Mouse (Mus musculus): ENCODE measurements around the gene Lig1.

Lig1 gene
- long read RNA-seq, experiment 1, partial matches to known transcripts = 3 of 3 reads
- long read RNA-seq, experiment 1, other reads (novel, unspliced or antisense) = 0 of 3 reads
- long read RNA-seq, experiment 2, partial matches to known transcripts = 3 of 4 reads
- long read RNA-seq, experiment 2, other reads (novel, unspliced or antisense) = 1 of 4 reads

DNA sequence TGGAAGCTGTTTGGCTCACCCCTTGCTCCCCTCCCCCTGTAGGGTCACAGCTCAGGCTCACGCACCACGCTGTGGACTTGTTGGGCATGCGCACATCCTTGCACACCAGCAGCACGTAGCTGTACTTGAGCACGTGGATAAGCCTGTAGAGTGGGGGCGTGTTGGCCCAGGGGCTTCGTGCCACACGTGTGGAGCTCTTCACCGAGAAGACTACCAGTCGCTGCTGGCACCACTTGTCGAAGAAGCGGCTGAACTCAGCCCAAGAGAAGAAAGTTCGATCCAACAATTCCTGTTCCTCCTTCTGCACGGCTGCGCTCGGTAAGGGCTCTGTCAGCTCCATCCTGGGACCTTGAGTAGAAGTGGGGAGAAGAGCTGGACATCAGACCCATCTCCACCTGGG lies at the start of gene Lig1:
Lig1 (plus strand) TSS at position 203 of the 400 bp plus-strand sequence.
- intact Hi-C loops (cut with DNase I) = loop anchor here (10.0 kb wide), 1 partner anchor 352 kb away; the partner anchor contains the start of genes Rnf225 and Rps5

DNA sequence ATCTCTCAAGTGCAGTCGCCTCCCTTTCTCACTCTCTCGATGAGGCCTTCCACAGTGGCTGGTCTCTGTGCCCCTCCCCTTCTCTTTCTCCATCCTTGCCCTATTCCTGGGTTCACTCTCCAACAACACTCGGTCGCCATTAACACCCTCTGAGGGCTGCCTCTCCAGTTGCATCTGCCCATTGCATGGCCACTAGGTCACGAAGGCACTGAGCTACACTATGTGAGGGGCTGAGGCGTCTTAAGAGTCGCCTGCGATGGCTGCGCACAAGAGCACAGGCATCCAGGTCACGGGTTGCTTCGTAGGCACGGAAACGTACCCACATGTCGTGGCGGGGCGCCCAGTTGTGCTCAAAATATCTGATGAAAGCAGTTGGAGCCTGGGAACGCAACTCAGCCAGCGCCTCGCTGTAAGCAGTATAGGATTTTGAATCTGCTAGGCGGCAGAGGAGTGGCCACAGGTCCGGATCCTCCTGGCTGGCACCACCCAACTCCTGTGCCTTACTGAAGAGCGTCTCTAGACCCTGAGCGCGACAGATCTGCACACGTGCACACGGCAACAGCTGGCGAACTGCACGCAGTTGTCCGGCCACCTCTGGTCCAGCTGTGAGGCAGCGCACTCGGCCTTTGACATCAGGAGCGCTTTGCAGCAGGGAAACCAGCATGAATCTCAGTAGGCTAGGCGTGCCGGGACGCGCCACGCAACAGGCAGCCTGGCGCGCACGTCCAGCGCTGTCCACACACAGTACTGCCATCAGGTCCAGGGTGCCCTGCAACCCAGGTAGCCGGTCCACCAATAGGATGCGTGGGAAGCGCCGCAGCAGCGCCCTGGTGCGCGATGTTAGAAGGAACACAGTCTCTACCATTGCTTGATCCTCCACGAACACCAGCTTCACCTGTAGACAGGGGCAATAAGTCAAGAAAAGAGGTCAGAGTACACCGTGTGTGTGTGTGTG lies 16.1 kb upstream of the Lig1 start:
- intact Hi-C loops (cut with DNase I) = no loop called here

DNA sequence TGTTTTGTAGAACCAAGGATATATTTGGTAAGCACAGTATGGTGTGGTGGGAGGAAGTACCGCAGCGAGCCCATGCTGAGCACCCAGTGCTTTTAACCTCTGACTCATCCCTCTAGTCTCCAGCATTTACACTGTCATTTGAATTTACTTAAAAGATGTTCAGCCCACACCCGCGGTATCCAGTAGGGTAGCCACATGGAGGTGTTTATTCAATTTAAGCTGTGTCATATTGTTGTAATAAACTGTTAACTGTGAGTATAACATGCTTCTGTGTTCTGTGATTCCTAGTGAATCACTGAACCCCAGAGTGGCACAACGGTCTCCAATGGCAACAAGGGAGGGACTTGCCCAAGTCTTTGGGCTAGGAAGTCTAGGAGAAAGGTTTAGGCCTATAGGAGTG lies 13.2 kb upstream of the Lig1 start:
- intact Hi-C loops (cut with DNase I) = no loop called here

DNA sequence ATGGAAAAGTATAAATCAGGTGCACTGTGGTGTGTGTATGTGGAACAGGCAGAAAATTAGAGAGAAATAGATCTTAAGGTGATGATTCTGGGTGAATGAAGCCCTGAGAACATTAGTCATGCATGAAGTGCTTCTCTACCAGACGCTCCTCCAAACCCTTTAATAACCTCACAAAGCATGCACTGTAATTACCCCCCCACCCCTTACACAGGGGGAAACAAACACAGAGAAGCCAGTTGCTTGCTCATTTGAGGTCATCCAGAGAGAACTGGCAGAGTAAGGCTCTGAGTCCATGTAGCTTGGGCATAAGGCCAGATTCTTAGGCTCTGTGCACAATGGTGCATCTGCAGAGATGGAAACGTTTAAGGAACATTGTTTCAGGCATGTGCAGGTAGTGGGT lies 12.7 kb upstream of the Lig1 start:
- intact Hi-C loops (cut with DNase I) = no loop called here

DNA sequence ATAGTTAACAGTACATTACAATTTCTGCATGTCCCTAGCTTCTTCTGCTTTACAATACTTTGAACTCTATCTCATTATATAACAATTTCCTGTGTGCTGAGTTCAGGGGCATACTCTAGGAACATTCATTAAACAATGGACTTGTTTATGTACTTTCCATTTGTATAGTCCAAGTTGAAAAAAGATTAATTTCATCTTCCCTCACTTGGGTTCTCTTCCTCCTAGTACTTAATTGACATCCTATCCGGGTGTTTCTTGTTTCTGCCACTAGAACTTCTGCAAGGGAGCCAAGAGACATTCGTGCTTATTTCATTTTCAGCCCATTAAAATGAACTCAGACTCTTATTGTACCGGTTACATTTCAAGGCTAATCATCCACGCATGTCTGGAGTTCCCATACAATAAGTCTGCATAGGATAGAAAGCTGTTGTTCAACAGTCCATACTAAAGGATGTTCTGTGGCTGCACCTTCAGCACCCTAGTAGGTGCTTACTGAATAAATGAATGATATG lies 8.3 kb upstream of the Lig1 start:
- intact Hi-C loops (cut with DNase I) = no loop called here

DNA sequence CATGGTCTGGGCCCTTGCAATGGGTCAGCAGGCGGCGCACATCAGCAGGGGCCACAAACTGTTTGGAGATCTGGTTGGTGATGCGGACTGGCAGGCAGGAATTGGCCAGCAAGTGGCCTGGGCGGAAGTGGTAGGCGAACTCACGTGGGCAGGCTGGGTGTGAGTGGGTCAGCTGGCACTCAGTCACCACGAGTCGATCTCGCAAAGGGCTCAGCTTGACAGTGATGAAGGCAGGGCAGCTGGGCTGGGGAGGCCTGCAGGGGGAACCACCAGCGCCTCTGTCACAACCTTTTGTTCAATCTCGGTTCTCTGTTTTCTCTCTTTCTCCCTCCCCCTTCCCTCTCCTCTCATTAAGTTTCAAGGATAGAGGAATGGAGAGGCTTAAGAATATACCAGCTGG lies 7.7 kb upstream of the Lig1 start:
- intact Hi-C loops (cut with DNase I) = no loop called here

DNA sequence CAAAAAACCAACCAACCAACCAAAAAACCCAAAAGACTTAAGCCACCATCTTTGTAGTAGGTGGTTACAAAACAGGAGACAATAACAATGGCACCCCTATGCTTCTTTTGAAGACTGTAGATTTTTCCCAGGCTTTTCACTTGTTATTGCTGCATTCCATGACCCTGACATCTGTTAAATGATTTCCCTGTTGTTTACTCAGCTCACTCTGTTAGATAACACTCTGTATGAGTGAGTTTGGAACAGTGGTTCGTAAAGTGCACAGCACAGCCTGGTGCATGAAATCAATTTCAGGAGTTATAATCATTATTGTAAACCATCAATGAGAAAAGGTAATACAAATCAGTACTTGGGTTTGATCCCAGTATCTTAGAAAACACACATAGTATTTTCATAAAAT lies 5.4 kb upstream of the Lig1 start:
- intact Hi-C loops (cut with DNase I) = loop anchor here (10.0 kb wide), 1 partner anchor 347 kb away; the partner anchor contains the start of genes Rnf225 and Rps5

DNA sequence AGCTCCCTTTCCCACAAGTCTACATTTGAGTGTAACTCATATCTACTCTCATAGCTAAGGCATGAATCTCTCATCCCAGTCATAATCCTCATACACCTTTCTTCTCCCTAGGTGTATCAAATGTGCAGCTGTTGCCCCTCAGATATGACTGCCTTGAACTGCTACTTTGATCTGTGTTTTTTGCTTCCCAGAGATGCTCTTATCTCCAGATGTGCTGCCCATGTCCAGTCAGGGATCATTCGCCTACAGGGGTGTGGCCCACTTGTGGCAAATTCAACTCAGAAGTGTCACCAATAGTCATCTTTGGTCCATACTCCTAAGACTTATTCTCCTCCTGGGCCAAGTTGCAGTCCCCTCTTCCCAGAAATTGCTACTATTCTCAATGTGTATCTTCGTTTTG lies 750 bp downstream of the Lig1 start:
- intact Hi-C loops (cut with DNase I) = loop anchor here (10.0 kb wide), 1 partner anchor 353 kb away; the partner anchor contains the start of genes Rnf225 and Rps5

DNA sequence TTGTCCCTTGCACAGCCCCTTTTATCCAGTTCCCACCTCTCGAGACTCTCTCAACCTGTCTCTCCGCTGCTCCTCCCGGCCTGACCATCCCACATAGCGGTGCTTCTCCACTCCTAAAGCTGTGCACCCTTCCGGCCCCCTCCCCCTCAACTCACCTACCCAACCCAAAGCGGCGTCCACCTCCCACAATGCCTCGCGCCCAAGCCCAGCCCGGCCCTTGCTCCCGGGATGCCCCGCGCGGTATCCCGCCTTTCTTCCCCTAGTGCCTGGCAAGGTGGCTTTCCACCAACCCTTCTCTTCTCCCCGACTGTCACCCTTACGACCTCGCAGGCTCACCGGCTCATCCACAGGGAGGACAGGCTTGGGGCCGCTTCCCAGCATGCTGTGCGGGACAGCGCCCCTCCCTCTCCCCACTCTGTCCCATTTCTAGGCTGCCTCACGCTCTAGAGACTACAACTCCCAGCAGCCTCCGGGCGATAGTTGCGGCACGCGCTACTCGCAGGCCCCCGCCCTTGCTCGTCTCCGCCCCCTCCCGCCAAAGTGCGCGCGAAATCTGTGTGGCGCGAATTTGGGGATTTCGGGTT lies 1.3 kb downstream of the Lig1 start, which contains the start of gene Zswim9:
Zswim9 (minus strand) TSS at position 414 of the 584 bp plus-strand sequence.
- intact Hi-C loops (cut with DNase I) = loop anchor here (10.0 kb wide), 1 partner anchor 354 kb away; the partner anchor contains the start of genes Rnf225 and Rps5

DNA sequence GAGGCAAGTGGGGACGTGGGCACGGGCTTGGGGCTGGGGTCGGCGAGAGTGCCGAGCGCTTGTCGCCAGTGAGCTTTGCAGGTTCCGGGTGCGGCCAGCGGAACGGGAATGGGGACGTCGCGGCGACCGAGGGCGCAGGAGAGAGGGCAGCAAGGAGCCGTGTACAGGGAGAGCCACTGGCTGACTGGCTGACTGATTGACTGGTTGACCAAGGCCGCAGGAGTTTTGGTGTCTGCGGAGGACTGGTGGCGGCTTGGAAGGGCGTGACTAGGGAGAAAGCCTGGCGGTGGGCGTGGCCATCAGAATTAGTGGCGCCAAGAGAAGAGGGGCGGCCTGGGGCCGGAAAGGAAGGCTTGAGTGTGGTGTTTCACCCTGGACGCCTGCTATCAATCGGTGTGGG lies 1.9 kb downstream of the Lig1 start:
- intact Hi-C loops (cut with DNase I) = loop anchor here (10.0 kb wide), 1 partner anchor 354 kb away; the partner anchor contains the start of genes Rnf225 and Rps5

DNA sequence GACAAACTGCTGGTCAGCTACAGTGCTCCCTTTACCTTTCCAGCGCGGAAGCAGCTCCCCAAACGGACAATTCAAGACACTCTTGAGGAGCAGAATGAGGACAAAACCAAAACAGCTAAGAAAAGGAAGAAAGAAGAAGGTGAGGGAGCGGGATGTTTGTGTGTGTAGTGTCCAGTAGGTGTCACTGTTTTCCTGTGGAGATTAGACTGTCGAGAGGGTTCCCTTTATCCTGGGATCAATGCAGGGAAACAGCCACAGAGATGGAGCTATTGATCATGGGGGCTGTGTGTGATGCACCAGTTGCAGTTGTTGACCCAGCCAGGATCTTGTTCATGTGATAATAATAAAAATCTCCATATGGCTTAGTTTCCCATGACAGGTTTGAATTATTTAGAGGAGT lies 11.5 kb downstream of the Lig1 start:
- intact Hi-C loops (cut with DNase I) = loop anchor here (1.0 to 5.0 kb wide), 3 partner anchors 223 to 1034 kb away; no protein-coding TSS in a partner anchor

DNA sequence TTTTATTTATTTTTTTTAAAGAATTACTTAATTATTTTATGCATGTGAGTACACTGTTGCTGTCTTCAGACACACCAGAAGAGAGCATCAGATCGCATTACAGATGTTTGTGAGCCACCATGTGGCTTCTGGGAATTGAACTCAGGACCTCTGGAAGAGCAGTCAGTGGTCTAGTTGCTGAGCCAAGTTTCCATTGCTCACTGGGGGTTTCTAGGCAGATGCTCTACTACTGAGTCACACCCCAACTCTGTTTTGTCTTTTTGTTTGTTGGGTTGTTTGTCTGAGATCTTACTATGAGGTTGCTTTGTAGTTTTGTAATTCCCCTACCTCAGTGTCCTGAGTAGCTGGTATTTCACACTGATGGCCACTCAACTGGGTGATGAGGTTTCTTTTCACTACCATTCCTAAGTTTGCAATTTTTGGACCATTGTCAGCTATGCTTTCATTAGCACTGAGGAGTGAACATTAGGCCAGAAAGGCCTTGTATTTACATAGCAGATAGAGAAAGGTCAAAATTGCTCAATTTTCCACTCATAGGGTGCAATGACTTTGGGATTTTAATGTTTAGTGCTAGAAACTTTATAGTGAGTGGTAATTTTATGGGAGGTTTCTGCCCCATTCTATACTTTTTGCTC lies 13.1 kb downstream of the Lig1 start:
- intact Hi-C loops (cut with DNase I) = no loop called here

DNA sequence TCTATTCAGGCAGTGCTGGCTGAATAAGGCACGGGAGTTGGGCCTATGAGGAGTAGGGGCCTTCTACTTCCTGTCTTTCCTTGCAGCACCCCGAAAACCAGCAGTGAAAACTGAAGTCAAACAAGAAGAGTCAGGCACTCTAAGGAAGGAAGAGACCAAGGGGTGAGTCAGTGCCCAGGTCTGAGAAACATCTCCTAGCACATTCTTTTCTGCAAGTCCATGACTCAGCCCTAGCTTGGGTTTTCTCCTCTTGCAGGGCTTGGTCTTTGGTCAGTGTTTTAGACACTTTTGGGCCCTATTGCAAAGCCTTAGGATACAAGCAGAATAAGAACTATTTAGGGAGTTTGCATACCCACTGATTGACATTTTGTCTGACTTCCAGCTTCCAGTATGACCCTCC lies 14.3 kb downstream of the Lig1 start:
- intact Hi-C loops (cut with DNase I) = no loop called here

DNA sequence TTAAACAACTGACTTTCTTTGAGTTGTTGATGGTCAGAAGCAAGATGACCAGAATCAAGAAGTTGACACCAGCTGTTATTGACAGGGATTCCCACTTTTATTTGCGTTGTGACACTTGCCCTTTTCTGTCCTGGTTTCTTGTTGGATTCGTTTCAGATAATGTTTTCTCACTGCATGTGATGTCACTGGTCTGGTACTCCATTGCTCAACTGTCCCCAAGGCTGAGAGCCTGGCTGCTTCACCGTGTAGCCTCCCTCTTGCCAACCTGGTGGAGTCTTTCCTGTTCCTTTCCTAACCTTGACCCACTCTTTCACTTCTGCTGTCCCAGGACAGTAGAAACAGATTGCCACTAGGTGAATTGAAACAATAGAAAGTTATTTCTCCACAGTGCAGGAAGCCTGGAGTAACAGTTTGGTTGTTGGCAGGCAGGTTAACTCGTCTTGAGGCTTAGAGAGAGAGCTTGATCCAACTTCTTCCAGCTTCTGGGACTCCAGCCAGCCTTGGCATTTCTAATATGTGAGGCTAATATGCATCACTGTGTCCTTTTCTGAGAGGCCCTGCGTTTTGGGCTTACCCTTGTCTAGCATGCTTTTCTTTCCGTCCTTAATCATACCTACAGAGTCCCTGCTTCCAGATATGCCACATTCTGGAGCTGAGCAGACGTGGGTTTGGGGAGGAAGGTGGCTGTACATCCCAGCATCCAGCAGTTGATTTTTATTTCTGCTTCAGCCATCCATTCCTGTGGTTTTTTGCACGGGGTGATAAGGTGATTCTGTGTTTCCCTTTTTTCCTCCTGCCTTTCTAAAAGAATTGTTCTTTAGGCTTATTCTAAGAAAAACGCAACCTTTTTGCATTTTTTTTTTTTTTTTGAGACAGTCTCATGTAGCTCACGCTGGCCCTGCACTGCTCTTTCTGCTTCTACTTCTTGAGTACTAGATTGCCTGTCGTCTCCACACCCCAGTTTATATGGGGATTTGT lies 17.1 kb downstream of the Lig1 start:
- intact Hi-C loops (cut with DNase I) = no loop called here

DNA sequence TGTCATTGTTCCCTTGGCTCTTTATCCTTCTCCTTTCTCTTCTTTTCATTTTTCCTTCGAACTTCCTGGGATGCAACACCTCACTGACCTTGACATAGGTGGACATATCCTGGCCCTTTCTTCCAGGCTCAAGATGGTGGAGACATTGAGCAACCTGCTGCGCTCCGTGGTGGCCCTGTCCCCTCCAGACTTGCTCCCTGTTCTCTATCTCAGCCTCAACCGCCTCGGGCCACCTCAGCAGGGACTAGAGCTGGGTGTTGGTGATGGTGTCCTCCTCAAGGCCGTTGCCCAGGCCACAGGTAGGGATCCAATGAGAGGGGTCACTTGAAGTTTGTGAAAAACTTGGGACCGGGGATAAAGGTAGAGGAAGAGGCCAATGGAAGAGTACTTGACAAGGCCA lies 18.2 kb downstream of the Lig1 start:
- intact Hi-C loops (cut with DNase I) = no loop called here

DNA sequence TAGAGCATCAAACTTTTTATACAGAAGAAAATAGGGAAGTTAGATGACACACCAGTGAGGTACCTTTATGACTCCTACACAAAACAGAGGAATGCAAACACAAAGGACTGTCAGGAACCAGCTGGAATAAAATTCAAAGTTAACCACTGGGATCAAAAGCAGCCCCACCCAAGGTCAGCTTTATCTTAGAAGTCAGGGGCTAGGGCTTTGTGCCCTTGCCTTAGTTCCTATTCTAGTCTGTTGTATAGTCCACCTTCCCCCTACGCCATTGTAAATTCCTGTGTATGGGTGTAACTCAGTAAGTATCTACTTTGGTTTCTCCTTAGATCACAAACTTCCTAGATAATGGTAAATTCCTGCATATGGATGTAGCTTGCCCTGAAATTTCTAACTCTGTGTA lies 20.6 kb downstream of the Lig1 start:
- intact Hi-C loops (cut with DNase I) = no loop called here

DNA sequence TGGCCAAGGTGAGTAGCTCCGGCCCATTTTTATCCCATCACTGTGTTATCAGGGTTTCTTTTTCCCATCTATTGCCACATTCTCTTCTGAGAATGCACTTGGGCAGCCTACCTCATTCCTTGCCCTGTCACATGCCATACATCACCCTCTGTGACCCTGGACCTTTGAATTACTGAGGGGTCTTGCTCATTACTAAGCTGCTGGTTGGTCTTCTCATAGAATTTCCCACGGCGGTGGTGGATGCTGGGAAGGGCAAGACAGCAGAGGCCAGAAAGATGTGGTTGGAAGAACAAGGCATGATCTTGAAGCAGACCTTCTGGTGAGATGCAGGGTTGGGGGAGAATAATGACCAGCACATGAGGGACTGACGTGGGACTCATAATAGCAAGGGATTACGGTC lies 21.7 kb downstream of the Lig1 start:
- intact Hi-C loops (cut with DNase I) = no loop called here

DNA sequence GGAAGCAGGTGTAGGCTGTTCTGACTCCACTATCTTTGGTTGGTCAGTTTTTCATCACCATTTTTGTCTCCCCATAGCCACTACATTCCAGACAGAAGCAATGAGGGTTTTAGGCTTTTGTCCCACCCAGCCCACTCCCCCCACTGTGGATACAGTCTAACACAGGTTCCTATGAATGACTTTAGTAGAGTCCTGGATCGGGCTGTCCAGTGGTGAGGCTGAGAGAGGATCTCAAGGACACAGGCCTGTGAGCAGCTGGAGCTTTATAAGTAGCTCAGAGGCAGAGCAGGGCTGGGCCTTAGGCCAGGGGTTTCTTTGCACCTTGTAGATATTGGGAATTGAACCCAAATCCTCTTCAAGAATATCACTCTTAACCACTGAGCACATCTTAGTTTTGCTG lies 24.6 kb downstream of the Lig1 start:
- intact Hi-C loops (cut with DNase I) = no loop called here

DNA sequence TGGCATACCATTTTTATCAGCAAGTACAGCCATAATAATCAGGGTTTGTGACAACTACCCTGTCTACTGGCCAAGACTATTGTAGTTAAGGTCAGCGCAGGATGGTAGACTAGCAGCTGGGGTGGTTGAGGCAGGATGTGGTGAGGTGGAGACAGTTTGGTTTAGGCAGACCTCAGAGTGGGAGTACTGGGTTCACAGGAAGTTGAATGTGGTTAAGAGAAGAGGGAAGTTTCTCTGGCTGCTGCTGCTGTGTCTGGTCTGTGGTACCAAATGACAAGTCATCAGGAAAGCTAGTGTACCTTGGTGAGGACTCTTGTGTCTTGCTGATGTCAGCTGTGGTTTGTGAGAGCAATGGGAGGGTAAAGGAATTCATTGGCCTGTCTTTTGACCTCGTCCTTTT lies 25.7 kb downstream of the Lig1 start:
- intact Hi-C loops (cut with DNase I) = no loop called here

DNA sequence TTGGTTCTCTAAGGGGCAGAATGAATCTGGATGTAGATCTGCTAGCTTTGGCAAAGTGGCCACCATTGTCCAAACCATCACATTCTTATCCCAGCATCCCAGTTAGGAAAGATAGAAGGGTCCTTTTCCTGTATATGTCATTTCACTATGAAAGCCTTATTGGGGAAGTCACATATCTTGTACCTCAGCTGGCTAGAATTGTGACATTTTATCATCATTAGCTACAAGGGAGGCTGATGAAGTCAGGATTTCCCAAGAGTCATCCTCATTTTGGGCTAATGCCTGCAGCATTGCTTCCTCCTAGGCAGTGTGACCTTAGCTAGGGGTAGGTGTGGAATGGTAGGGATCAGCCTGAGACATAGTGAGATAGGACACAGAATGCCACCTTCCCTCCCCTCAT lies 26.3 kb downstream of the Lig1 start:
- intact Hi-C loops (cut with DNase I) = no loop called here

Measured in adrenal gland (tissue).